Mouse (Mus musculus) myocyte (in vitro differentiated cells): ENCODE results near the gene Gns. TPM values are rescaled to one million over a fixed set of nuclear protein-coding genes. Genes with fewer than 3 reads are reported as not detected.
A peak's percentile ranks its signal among the peaks of the same experiment; 100 is the strongest.

ENCODE experiments used
- H3K27me3 ChIP-seq: one replicate; pipeline ENCODE4 v1.6.1; 2011; ENCODE audit not compliant: control insufficient read depth, insufficient read depth, insufficient read length
- H3K36me3 ChIP-seq: one replicate; pipeline ENCODE4 v1.6.1; 2011; ENCODE audit not compliant: control insufficient read depth, insufficient read depth
- H3K4me2 ChIP-seq: one replicate; pipeline ENCODE4 v1.6.1; 2011; ENCODE audit warnings: low read depth, control low read depth
- H3K4me3 ChIP-seq: one replicate; pipeline ENCODE4 v1.5.1; 2011; ENCODE audit warnings: mild to moderate bottlenecking, control low read depth, moderate library complexity
- H3K79me2 ChIP-seq: one replicate; pipeline ENCODE4 v1.6.1; 2011; ENCODE audit not compliant: control insufficient read depth, insufficient read depth
- H3ac ChIP-seq: one replicate; pipeline ENCODE4 v1.6.1; 2011; ENCODE audit not compliant: control insufficient read depth, insufficient read length
- CEBPB ChIP-seq: IDR thresholded peaks from 2 replicates; pipeline ENCODE4 v1.6.1; 2011; ENCODE audit warnings: mild to moderate bottlenecking, moderate library complexity; ENCODE audit not compliant: poor library complexity, insufficient read depth, severe bottlenecking
- E2F4 ChIP-seq: IDR thresholded peaks from one replicate; pipeline ENCODE4 v1.6.1; 2011; ENCODE audit warnings: mild to moderate bottlenecking, control low read depth, moderate library complexity; ENCODE audit not compliant: insufficient read depth
- MAX ChIP-seq: IDR thresholded peaks from one replicate; pipeline ENCODE4 v1.6.1; 2011; ENCODE audit warnings: low read depth, mild to moderate bottlenecking, control low read depth
- MYOD1 ChIP-seq, 3 experiments: IDR thresholded peaks; one replicate each; pipeline ENCODE4 v1.6.1; 2011; ENCODE audit warnings: control low read depth in 2 of 3, low read depth in 2 of 3, mild to moderate bottlenecking in 2 of 3, moderate library complexity in 1 of 3; ENCODE audit not compliant: insufficient read length in 2 of 3, control insufficient read depth in 1 of 3
- MYOG ChIP-seq, 3 experiments: IDR thresholded peaks; one replicate each; pipeline ENCODE4 v1.6.1; 2011; ENCODE audit warnings: control low read depth in 2 of 3, low read depth in 2 of 3, mild to moderate bottlenecking in 2 of 3; ENCODE audit not compliant: insufficient read length in 2 of 3, control insufficient read depth in 1 of 3, insufficient read depth in 1 of 3
- POLR2A ChIP-seq: IDR thresholded peaks from one replicate; pipeline ENCODE4 v1.6.1; 2011; ENCODE audit warnings: low read depth, mild to moderate bottlenecking, control low read depth, moderate library complexity; ENCODE audit not compliant: insufficient read length
- POLR2AphosphoS2 ChIP-seq: IDR thresholded peaks from one replicate; pipeline ENCODE4 v1.6.1; 2011; ENCODE audit warnings: low read depth, control low read depth; ENCODE audit not compliant: insufficient read length
- REST ChIP-seq: IDR thresholded peaks from one replicate; pipeline ENCODE4 v1.6.1; 2011; ENCODE audit warnings: mild to moderate bottlenecking, control low read depth, moderate library complexity; ENCODE audit not compliant: insufficient read depth, insufficient read length
- SRF ChIP-seq: IDR thresholded peaks from one replicate; pipeline ENCODE4 v1.6.1; 2011; ENCODE audit warnings: low read depth; ENCODE audit not compliant: control insufficient read depth, insufficient read length
- TCF12 ChIP-seq: IDR thresholded peaks from one replicate; pipeline ENCODE4 v1.6.1; 2011; ENCODE audit warnings: mild to moderate bottlenecking, control low read depth; ENCODE audit not compliant: poor library complexity, insufficient read depth, severe bottlenecking
- TCF3 ChIP-seq: IDR thresholded peaks from one replicate; pipeline ENCODE4 v1.6.1; 2011; ENCODE audit warnings: low read depth, control low read depth; ENCODE audit not compliant: insufficient read length
- USF1 ChIP-seq: IDR thresholded peaks from one replicate; pipeline ENCODE4 v1.6.1; 2011; ENCODE audit warnings: low read depth, mild to moderate bottlenecking, control low read depth, moderate library complexity
- polyA plus RNA-seq: library from polyadenylated mRNA; unstranded; fragments of >200 nt; fragmentation: generic; extraction: Trizol; gene quantifications from one replicate; pipeline ENCODE4 v1.2.1, GENCODE M21; 2012; ENCODE audit warnings: missing spikeins

Gns gene
- polyA plus RNA-seq, 1 experiment, result 81.4 TPM

DNA sequence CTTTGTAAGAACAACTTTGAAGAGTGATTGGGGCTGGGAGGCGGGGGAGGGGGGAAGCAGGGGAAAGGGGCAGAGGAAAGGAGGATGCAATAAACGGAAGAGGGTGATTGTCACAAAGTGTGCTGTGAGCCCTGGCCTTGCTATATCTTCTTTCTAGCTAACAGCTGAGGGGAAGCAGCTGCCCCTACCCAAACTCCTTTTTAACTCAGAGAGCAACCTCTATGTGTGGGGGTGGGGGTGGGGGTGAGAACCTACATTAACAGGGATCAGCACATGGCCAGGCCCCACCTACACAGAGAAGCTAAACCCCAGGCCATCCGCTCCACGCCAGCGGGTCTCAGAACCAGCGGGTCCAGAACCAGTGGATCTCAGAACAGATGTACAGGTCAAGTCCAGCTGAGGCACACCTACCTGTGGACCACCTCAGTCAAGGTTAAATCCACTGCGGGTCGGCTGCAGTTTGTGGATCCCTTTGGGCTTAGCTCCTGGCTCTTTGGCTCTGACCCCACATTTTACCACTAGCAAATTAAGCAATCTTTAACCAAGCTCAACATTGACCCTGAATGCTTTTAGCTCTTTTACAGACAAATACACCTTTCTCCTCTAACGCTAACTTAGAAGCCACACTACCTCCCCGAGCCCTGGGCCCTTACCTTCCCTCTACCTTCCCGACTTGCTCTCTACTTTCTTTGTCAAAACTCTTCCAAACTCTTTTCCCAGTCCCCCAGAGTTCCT is 47.0 kb downstream of the Gns start:
- Histone ChIP-seq H3K4me2 (no peak overlapping the region), H3ac (no peak overlapping the region), H3K4me3 (no peak overlapping the region), H3K36me3 (peaks cover 3% of the 10 kb centered on the region), H3K79me2 (no peaks in the 10 kb centered on the region), H3K27me3 (no peaks in the 10 kb centered on the region)
- TF ChIP-seq MYOG (IDR thresholded peaks at IDR 0.05; ENCODE audit: control insufficient read depth in 1 of 3, insufficient read depth in 1 of 3, insufficient read length in 2 of 3, low read depth in 2 of 3) (peak in 1 of 3 experiments; percentile 69), REST (no peak), POLR2AphosphoS2 (no peak), POLR2A (no peak), MYOD1 (IDR thresholded peaks at IDR 0.05; ENCODE audit: control insufficient read depth in 1 of 3, insufficient read length in 2 of 3, low read depth in 2 of 3) (peak in 2 of 3 experiments; percentile 29 to 68), CEBPB (no peak)

GRCm38 (mm10) chr10:121412824-121413223 is 47.9 kb downstream of the Gns start:
- no peak overlapping the region for H3K4me2 ChIP-seq
- H3K36me3 ChIP-seq, result peaks cover 3% of the 10 kb centered on the region
- H3K79me2 ChIP-seq, result no peaks in the 10 kb centered on the region
- no peak overlapping the region for H3ac ChIP-seq
- H3K27me3 ChIP-seq, result no peaks in the 10 kb centered on the region
- TF ChIP-seq POLR2A, result no peak
- TF ChIP-seq MYOG (IDR thresholded peaks at IDR 0.05; ENCODE audit: control insufficient read depth in 1 of 3, insufficient read depth in 1 of 3, insufficient read length in 2 of 3, low read depth in 2 of 3), result no peak
- TF ChIP-seq E2F4, result no peak
- TF ChIP-seq MAX, result no peak
- no peak for TF ChIP-seq SRF
- no peak for TF ChIP-seq USF1
- TF ChIP-seq CEBPB, result no peak
- no peak for TF ChIP-seq MYOD1 (IDR thresholded peaks at IDR 0.05; ENCODE audit: control insufficient read depth in 1 of 3, insufficient read length in 2 of 3, low read depth in 2 of 3)
- no peak for TF ChIP-seq TCF3
- TF ChIP-seq REST, result no peak
- TF ChIP-seq TCF12, result no peak
- TF ChIP-seq POLR2AphosphoS2, result no peak
- H3K4me3 ChIP-seq, result no peak overlapping the region

DNA sequence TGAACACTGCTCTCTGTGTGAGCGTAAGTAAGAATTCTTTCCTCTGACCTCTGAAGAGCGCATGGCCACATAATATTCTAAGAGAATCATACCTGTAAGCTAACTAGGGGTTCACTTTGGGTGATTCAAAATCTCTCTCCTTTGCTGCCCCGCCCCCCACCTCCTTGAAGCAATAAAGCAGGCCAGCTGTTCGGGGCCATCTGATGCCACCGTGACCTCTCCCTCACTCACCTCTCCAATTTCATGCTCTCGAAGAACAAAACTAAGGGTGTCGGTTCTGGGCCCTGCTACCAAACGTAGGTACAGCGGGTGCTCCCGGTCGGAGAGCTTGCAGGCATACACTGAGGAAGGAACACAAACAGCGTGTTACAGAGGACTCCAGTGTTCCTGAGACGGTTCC is 49.2 kb downstream of the Gns start:
- Histone ChIP-seq H3K4me3 (no peak overlapping the region), H3K27me3 (no peaks in the 10 kb centered on the region), H3K4me2 (no peak overlapping the region), H3ac (no peak overlapping the region), H3K79me2 (no peaks in the 10 kb centered on the region), H3K36me3 (peaks cover 3% of the 10 kb centered on the region)
- TF ChIP-seq MYOD1 (IDR thresholded peaks at IDR 0.05; ENCODE audit: control insufficient read depth in 1 of 3, insufficient read length in 2 of 3, low read depth in 2 of 3) (peak; percentile 23 to 81 (median 44)), REST (no peak), E2F4 (no peak), TCF12 (peak; percentile 39), MYOG (IDR thresholded peaks at IDR 0.05; ENCODE audit: control insufficient read depth in 1 of 3, insufficient read depth in 1 of 3, insufficient read length in 2 of 3, low read depth in 2 of 3) (peak in 1 of 3 experiments; percentile 76), POLR2AphosphoS2 (no peak), TCF3 (no peak)

- H3K4me3 ChIP-seq, result no peak overlapping the region
- H3K36me3 ChIP-seq, result peaks cover 3% of the 10 kb centered on the region
- no peaks in the 10 kb centered on the region for H3K27me3 ChIP-seq
- H3K79me2 ChIP-seq, result peaks cover 6% of the 10 kb centered on the region
- H3ac ChIP-seq, result no peak overlapping the region
- no peak overlapping the region for H3K4me2 ChIP-seq
- TF ChIP-seq MYOD1 (IDR thresholded peaks at IDR 0.05; ENCODE audit: control insufficient read depth in 1 of 3, insufficient read length in 2 of 3, low read depth in 2 of 3) (no peak), E2F4 (no peak), USF1 (no peak), POLR2A (no peak), TCF12 (no peak), POLR2AphosphoS2 (no peak), CEBPB (no peak), TCF3 (no peak), MYOG (IDR thresholded peaks at IDR 0.05; ENCODE audit: control insufficient read depth in 1 of 3, insufficient read depth in 1 of 3, insufficient read length in 2 of 3, low read depth in 2 of 3) (no peak), REST (no peak), SRF (no peak), MAX (no peak)
Observed at GRCm38 (mm10) chr10:121418835-121419234, 53.9 kb downstream of the Gns start.
